Mouse (Mus musculus): Measurements from ENCODE around the gene Fam47e. TPM values are rescaled to one million over a fixed set of nuclear protein-coding genes. Genes with fewer than 3 reads are reported as not detected.

Gene Fam47e
- polyA plus RNA-seq, 1 experiment from 2014 or later, result 0.43 TPM

DNA sequence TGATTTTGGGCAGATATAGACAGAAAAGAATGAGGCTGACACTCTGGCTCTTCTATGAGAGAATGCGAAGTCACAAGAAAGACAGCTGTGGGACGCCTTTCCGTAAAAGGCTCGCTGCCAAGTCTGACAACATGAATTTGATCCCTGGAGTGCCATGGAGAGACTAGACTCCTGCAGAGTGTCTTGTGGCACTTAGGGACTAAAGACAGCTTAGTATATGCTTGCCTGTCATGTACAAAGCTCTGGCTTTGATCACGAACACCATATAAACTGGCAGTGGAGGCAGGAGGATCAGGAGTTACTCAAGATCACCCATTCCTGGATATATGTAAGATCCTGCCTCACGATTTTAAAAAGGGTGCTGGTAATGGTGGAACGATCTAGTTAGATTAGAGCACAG is 73.0 kb downstream of the Fam47e start:
- H3K9ac ChIP-seq (replicated peaks; ENCODE audit: low read depth, low read length), result no peak overlapping the region
- no peak overlapping the region for H3K4me2 ChIP-seq (ENCODE audit: low read length)
- no peak overlapping the region for H3K27ac ChIP-seq (ENCODE audit: low read length)
- no peak for ATAC-seq
- H3K4me1 ChIP-seq (replicated peaks; ENCODE audit: control insufficient read depth, insufficient read depth, low read length), result no peaks in the 10 kb centered on the region
- H3K9me3 ChIP-seq (ENCODE audit: control insufficient read depth, low read length), result no peaks in the 10 kb centered on the region
- H3K27me3 ChIP-seq (replicated peaks; ENCODE audit: control insufficient read depth, insufficient read depth, low read length), result no peaks in the 10 kb centered on the region
- no peak overlapping the region for H3K4me3 ChIP-seq (replicated peaks; ENCODE audit: low read length)
- WGBS, result 79% methylated on average over 7 of the region's 7 CpGs
- no peaks in the 10 kb centered on the region for H3K36me3 ChIP-seq (ENCODE audit: control insufficient read depth, insufficient read depth)

DNA sequence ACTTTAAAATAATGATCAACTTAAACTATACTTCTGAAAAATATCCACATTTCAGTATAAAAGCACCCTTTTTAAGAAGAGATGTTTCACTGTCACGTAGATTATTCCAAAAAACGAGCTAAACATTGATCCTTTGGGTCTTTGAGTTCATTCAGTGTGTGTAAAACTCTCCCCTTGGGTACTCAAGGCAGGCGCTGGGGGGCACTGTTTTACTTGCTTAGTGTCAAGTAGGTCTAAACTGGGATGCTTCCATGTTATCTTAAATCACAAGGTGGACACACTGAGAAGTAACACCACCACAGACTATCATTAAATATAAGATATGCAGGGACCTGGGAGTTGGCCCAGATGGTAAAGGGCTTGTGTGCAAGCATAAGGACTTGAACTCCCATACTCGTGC is 78.7 kb downstream of the Fam47e start:
- 60% methylated on average over 4 of the region's 4 CpGs for WGBS
- Histone ChIP-seq H3K9ac (replicated peaks; ENCODE audit: low read depth, low read length) (no peak overlapping the region), H3K27me3 (replicated peaks; ENCODE audit: control insufficient read depth, insufficient read depth, low read length) (no peaks in the 10 kb centered on the region), H3K4me1 (replicated peaks; ENCODE audit: control insufficient read depth, insufficient read depth, low read length) (no peaks in the 10 kb centered on the region), H3K9me3 (ENCODE audit: control insufficient read depth, low read length) (no peaks in the 10 kb centered on the region), H3K4me2 (ENCODE audit: low read length) (no peak overlapping the region), H3K4me3 (replicated peaks; ENCODE audit: low read length) (no peak overlapping the region), H3K36me3 (ENCODE audit: control insufficient read depth, insufficient read depth) (no peaks in the 10 kb centered on the region), H3K27ac (ENCODE audit: low read length) (no peak overlapping the region)
- no peak for ATAC-seq

DNA sequence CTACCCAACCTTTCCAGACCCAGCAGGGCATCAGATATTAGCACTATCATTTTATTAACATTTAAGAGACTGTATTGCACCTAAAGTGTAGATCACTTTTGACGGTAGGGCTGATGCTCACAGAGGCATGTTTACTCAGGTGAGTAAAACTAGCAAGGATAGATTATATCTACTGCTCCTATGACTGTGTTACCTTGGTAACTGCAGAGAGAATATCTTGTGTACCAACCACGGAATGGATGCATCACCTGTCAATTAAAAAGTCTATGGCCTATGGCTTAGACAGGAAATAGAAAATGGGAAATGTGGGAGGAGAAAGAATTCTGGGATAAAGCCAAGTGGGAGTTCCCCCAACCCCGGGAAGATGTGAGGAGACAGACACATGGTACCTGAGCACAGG is 80.0 kb downstream of the Fam47e start:
- Histone ChIP-seq H3K4me3 (replicated peaks; ENCODE audit: low read length) (no peak overlapping the region), H3K27me3 (replicated peaks; ENCODE audit: control insufficient read depth, insufficient read depth, low read length) (no peaks in the 10 kb centered on the region), H3K9ac (replicated peaks; ENCODE audit: low read depth, low read length) (no peak overlapping the region), H3K4me2 (ENCODE audit: low read length) (no peak overlapping the region), H3K36me3 (ENCODE audit: control insufficient read depth, insufficient read depth) (no peaks in the 10 kb centered on the region), H3K9me3 (ENCODE audit: control insufficient read depth, low read length) (no peaks in the 10 kb centered on the region), H3K4me1 (replicated peaks; ENCODE audit: control insufficient read depth, insufficient read depth, low read length) (no peaks in the 10 kb centered on the region), H3K27ac (ENCODE audit: low read length) (no peak overlapping the region)
- WGBS, result 79% methylated on average over 3 of the region's 3 CpGs
- ATAC-seq, result no peak

- no peak overlapping the region for H3K4me2 ChIP-seq (ENCODE audit: low read length)
- no peaks in the 10 kb centered on the region for H3K27me3 ChIP-seq (replicated peaks; ENCODE audit: control insufficient read depth, insufficient read depth, low read length)
- H3K36me3 ChIP-seq (ENCODE audit: control insufficient read depth, insufficient read depth), result no peaks in the 10 kb centered on the region
- whole genome bisulfite sequencing, result 87% methylated on average over 5 of the region's 5 CpGs
- no peak overlapping the region for H3K27ac ChIP-seq (ENCODE audit: low read length)
- ATAC-seq, result no peak
- no peaks in the 10 kb centered on the region for H3K9me3 ChIP-seq (ENCODE audit: control insufficient read depth, low read length)
- H3K4me1 ChIP-seq (replicated peaks; ENCODE audit: control insufficient read depth, insufficient read depth, low read length), result no peaks in the 10 kb centered on the region
- no peak overlapping the region for H3K9ac ChIP-seq (replicated peaks; ENCODE audit: low read depth, low read length)
- H3K4me3 ChIP-seq (replicated peaks; ENCODE audit: low read length), result no peak overlapping the region
These were observed 81.0 kb downstream of the Fam47e start for GRCm38 (mm10) chr5:92635891-92636290.

- no peak overlapping the region for H3K9ac ChIP-seq (replicated peaks; ENCODE audit: low read depth, low read length)
- H3K27me3 ChIP-seq (replicated peaks; ENCODE audit: control insufficient read depth, insufficient read depth, low read length), result no peaks in the 10 kb centered on the region
- no peak overlapping the region for H3K4me2 ChIP-seq (ENCODE audit: low read length)
- no peak overlapping the region for H3K4me3 ChIP-seq (replicated peaks; ENCODE audit: low read length)
- H3K9me3 ChIP-seq (ENCODE audit: control insufficient read depth, low read length), result no peaks in the 10 kb centered on the region
- H3K4me1 ChIP-seq (replicated peaks; ENCODE audit: control insufficient read depth, insufficient read depth, low read length), result no peaks in the 10 kb centered on the region
- H3K36me3 ChIP-seq (ENCODE audit: control insufficient read depth, insufficient read depth), result no peaks in the 10 kb centered on the region
- no peak overlapping the region for H3K27ac ChIP-seq (ENCODE audit: low read length)
- ATAC-seq, result no peak
- 78% methylated on average over 3 of the region's 3 CpGs for WGBS
These were observed 86.0 kb downstream of the Fam47e start for GRCm38 (mm10) chr5:92640861-92641260.

Other genes with a start within 250 kb of the Fam47e start
- 34.0 and 36.0 TPM in 2 replicates for gene Sdad1, start 244.6 kb upstream of the Fam47e start, polyA plus RNA-seq (2015; fragmentation: Nextera tagmentation; extraction: Ambion mirVana)
- gene Cxcl9, start 227.0 kb upstream of the Fam47e start, polyA plus RNA-seq (2015; fragmentation: Nextera tagmentation; extraction: Ambion mirVana), result not detected in 2 replicates
- gene Art3, start 223.2 kb upstream of the Fam47e start, polyA plus RNA-seq (2015; fragmentation: Nextera tagmentation; extraction: Ambion mirVana), result 3.5 and 5.4 TPM in 2 replicates
- 0.61 TPM in 1 of 2 replicates, not detected in the other for gene Cxcl10, start 206.2 kb upstream of the Fam47e start, polyA plus RNA-seq (2015; fragmentation: Nextera tagmentation; extraction: Ambion mirVana)
- 63.4 and 65.6 TPM in 2 replicates for gene Nup54, start 119.8 kb upstream of the Fam47e start, polyA plus RNA-seq (2015; fragmentation: Nextera tagmentation; extraction: Ambion mirVana)
- gene Scarb2, start 48.2 kb upstream of the Fam47e start, polyA plus RNA-seq (2015; fragmentation: Nextera tagmentation; extraction: Ambion mirVana), result 25.1 and 27.0 TPM in 2 replicates
- gene Stbd1, start 48.0 kb downstream of the Fam47e start, polyA plus RNA-seq (2015; fragmentation: Nextera tagmentation; extraction: Ambion mirVana), result 3.6 and 3.9 TPM in 2 replicates
- gene Ccdc158, start 120.2 kb downstream of the Fam47e start, polyA plus RNA-seq (2015; fragmentation: Nextera tagmentation; extraction: Ambion mirVana), result 0.32 and 0.40 TPM in 2 replicates
- gene Shroom3, start 128.4 kb downstream of the Fam47e start, polyA plus RNA-seq (2015; fragmentation: Nextera tagmentation; extraction: Ambion mirVana), result 1.2 and 1.4 TPM in 2 replicates